Mouse (Mus musculus) spleen, postnatal 36 days (tissue): ENCODE results near the gene Stk32c.

Experiments
- DNase-seq, 2 experiments: peaks; one replicate each; pipeline ENCODE4 v3.0.0; 2022; ENCODE audit warnings: low spot score in 2 of 2, mixed read lengths in 1 of 2

Stk32c gene

GRCm38 (mm10) chr7:139228447-139229171, 15.5 kb upstream of the Stk32c start:
- DNase-seq = no peak

DNA sequence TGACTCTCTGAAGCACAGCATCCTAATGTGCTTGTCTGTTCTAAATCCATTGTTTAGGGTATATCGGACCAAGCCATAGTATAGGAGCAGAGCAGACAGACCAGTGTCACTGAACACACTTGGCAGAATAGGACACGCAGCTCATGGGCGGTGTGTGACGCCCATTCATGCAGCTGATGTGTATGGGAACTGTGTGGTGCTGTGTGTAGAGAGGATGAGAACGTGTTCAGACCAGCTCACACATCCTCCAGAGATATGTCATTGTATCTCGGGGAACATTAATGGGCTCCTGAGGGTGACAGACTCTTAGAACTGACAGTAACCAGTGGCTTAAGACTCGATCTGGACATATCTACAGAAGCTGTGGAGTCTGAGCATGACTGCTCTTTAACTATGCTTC, 13.3 kb upstream of the Stk32c start:
- no peak for DNase-seq

GRCm38 (mm10) chr7:139224725-139225124, 11.6 kb upstream of the Stk32c start:
- DNase-seq = peak; percentile 30 to 56

DNA sequence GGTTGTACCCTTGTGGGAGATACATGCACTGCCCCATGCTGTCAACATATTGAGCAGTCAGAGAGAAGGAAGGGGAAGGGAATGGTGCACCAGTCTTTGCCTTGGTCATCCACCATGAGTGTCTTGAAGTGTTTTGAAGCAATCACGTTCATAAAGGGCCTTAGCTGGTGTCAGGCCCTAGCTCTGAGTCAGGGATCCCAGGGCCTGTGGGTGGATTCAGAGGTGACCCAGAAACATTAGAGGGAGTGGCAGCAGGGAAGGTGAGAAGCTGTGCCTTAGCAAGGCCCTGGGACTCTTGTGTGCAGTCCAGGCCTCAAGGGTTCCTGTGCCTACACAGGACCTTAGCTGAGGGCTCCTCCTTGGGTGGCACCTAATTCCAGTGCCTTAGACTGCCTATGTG, 11.0 kb upstream of the Stk32c start:
- DNase-seq = no peak

GRCm38 (mm10) chr7:139222341-139222740, 9.2 kb upstream of the Stk32c start:
- DNase-seq = no peak

DNA sequence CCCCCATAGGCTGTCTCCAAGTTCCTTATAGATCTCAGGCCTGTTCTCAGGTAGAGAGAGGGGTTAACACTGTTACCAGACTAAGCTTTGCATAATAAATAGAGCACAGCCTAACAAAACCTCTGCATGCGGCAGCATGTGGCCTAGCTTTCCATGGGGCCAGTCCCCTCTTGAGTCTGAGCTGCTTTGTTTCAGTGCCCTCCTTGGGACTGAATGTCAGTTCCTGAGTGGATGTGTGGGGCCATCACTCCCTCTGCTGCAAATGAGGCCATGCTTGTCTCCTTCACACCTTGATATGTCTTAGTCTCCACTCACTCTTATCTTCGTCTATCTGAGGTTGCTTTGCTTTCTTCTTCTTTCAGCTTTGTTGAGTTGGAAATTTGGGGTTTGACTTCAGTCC, 8.7 kb upstream of the Stk32c start:
- DNase-seq = no peak

GRCm38 (mm10) chr7:139221072-139221471, 8.0 kb upstream of the Stk32c start:
- DNase-seq = no peak

- no peak for DNase-seq
Measured at GRCm38 (mm10) chr7:139220303-139220702, 7.2 kb upstream of the Stk32c start.

- no peak for DNase-seq
Measured at GRCm38 (mm10) chr7:139219486-139219885, 6.4 kb upstream of the Stk32c start.

- peak in 1 of 2 experiments; percentile 25 for DNase-seq
Measured at GRCm38 (mm10) chr7:139218641-139219415, 5.7 kb upstream of the Stk32c start.

- no peak for DNase-seq
Measured at GRCm38 (mm10) chr7:139217046-139217445, 3.9 kb upstream of the Stk32c start.

DNA sequence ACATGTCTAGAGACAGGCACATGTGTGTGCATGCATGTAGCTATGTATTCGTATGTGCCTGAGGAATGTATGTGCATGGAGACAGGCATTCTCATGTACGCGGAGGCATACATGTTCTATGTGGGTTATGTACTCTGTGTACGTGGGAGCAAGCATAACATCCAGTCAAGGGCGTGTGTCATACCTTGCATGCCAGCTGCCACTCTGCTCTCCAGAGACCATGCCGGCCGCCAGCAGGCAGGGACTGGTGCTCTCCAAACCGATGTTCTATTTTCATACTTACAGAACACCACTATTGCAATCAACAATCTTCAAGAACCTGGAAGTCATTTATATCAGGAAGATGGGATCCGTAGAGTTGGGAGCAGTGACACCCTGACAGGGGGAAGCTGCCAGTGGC, 3.4 kb upstream of the Stk32c start:
- DNase-seq = no peak

GRCm38 (mm10) chr7:139215946-139216345, 2.8 kb upstream of the Stk32c start:
- DNase-seq = no peak

GRCm38 (mm10) chr7:139215516-139215915, 2.4 kb upstream of the Stk32c start:
- no peak for DNase-seq

- DNase-seq = no peak
Measured at GRCm38 (mm10) chr7:139214596-139215340, 1.7 kb upstream of the Stk32c start.

DNA sequence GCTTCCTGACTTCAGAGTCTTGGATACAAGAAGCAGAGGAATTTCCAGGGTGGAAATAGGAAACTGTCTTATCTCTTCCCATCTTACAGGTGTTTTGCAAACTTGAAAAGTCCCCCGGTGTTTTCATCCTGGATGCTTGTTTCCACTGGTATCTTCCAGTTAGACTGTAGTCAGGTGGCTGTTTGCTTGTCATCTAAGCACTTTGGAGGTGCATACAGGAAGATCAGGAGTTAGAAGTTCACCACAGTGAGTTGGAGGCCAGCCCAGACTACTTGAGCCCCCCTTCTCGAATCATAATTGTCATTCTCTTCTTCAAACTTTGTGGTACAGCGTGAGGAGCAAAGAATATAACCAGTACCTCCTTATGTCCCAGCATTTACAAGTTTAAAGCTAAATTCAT, 1.1 kb upstream of the Stk32c start:
- DNase-seq = no peak

GRCm38 (mm10) chr7:139213751-139214150, 644 bp upstream of the Stk32c start:
- no peak for DNase-seq

DNA sequence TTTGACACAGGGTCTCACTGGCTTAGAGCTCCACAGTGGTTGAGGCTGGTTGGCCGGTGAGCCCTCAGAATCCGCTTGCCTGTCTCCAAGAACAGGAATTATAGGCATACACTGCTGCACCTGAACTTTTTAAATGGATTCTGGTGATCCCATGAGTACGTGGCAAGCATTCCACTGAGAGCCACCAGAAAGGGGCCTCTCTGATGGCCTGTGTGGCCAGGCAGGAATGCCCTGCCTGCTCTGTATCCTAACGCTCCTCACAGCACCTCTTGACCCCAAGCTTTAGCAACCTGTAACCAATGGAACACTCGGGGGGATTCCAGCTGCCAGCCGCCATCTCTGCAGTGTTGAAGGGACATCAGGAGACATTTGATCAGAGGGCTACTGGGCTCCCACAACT, 1.3 kb downstream of the Stk32c start:
- no peak for DNase-seq

DNA sequence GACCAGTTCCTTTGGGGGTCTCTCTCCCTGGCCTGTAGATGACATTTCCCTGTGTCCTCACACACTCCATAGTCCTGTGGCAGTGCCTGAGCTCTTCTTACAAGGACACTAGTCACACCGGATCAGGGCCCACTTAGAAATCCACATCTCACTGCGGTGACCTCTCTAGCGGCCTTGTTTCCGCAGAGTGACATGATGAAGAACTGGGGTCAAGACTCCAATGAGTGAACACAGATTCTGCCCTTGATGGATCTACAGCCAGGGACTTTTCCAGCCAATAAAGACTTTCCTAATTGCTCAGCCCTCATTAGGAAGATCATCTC, 4.4 kb downstream of the Stk32c start:
- DNase-seq = no peak

- peak in 1 of 2 experiments; percentile 49 for DNase-seq
Measured at GRCm38 (mm10) chr7:139208023-139208772, 4.9 kb downstream of the Stk32c start.

DNA sequence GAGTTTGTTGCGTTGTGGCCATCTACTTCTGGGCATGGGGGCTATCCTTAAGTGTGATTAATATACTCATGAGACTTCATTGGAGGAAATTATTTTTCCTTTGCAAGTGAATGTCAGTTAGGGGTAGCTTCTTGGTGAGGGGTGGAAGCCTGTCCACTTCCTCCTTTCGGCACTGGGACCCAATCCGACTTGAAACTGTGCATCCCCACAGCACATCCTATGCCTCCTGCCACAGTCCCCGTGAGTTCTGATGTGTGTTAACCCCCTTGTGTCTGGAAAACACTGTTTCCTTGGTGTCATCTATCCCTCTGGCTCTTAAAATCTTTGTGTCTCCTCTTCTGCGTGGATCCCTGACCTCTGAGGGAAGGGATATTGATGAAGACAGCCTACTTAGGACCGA, 11.9 kb downstream of the Stk32c start:
- no peak for DNase-seq

DNA sequence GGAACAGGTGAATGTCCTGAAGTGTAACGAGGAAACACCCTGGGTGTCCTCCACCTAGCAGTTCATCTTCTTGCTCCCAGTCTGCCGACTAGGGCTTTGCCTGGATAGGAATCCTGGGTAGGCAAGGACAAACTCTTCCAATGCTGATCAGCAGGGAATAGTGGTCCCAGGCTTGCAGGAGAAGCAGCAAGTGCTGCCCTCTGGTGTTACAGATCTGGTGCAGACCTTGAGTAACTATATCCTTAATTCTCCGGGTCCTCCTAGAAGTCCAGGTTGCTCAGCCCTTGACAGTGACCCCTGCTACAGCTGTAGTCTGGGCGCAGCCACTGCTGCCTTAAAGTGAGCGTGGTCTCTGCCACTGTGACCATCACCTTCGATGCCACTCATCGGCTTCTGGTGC, 13.0 kb downstream of the Stk32c start:
- DNase-seq = no peak
